Mouse (Mus musculus) liver, postnatal 0 days (tissue): ENCODE results near the gene Klrb1.

Experiments used
- CTCF ChIP-seq: sonication (generic); IDR thresholded peaks from 2 replicates; pipeline ENCODE4 v1.5.1; 2016; ENCODE audit warnings: antibody characterized with exemption, low read depth
- EP300 ChIP-seq: IDR thresholded peaks from 2 replicates; pipeline ENCODE4 v1.6.1; 2016; ENCODE audit warnings: antibody characterized with exemption, low read depth, mild to moderate bottlenecking

DNA sequence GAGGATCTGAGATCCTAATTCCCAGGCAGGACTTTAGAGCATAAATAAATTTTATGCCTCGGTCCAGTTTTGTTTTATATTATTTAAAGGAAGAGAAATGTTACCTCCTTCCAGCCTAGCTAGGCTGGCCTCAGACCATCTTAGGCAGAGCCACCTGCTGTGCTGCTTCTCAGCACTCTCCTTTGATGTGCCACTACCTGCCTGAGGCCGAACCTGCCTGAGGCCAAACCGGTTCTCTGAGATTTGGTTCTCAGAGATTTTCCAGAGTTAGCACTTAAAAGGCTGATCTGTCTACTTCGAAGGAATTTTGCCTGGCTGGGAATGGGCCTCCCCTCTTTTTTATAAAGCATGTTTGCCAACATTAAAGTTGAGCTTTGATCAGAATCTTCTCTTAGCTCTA is 52.9 kb downstream of the Klrb1 start:
- no peak for TF ChIP-seq CTCF
- TF ChIP-seq EP300: no peak
